In the genomic region with DNA sequence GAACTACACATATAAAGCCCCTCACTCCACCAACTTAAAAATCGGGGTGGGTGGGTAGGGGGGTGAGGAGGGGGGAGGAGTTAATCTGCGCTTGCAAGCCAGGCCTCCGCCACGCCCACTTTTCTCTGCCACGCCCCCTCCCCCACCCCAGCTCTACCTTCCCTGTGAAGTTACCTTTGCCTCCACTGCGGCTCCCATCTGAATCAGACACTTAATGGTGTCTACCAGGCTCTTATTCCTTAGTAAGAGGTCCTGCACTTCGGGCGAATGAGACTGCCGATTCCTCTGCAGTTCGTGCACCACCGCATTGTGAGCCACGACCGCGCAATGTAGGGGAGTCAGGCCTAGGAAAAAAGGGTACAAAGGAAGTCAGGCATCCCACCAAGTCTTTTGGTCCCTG, we compare ENCODE assay signal across 23 mouse cellular contexts. TPM values are rescaled to one million over a fixed set of nuclear protein-coding genes. Genes with fewer than 3 reads are reported as not detected.
DNase-seq lines count a peak whose midpoint lies in the region; ATAC-seq and TF ChIP-seq lines count a peak whose summit lies in the region.
"Had no signal": no experiment of that assay in that cellular context is flagged by ENCODE, and none has a peak within 500 bp of the region (broad histone marks: within the 10 kb centered on the region; RNA-seq: fewer than 3 reads in every experiment).

No protein-coding gene starts in this region.

- no peaks in the 10 kb centered on the region for H3K27me3 ChIP-seq in heart, embryonic 10.5 days (ENCODE audit: insufficient read depth, poor library complexity, severe bottlenecking)
- no peaks in the 10 kb centered on the region for H3K27me3 ChIP-seq in midbrain, embryonic 11.5 days (ENCODE audit: control insufficient read depth, insufficient read depth, low read length)
- H3K27me3 ChIP-seq in midbrain, embryonic 13.5 days, result peaks cover 10% of the 10 kb centered on the region
- no peaks in the 10 kb centered on the region for H3K27me3 ChIP-seq in intestine, embryonic 16.5 days (replicated peaks; ENCODE audit: control insufficient read depth, insufficient read depth, low read length)
- no peaks in the 10 kb centered on the region for H3K27me3 ChIP-seq in stomach, postnatal 0 days (ENCODE audit: control insufficient read depth, insufficient read depth, low read length)
- H3K27me3 ChIP-seq: CH12.LX; forebrain, embryonic 15.5 days; megakaryocyte, embryonic 14.5 days; Patski had no signal

- H3K4me1 ChIP-seq in heart, embryonic 10.5 days, result peaks cover 11% of the 10 kb centered on the region
- H3K4me1 ChIP-seq in midbrain, embryonic 11.5 days (ENCODE audit: control insufficient read depth, insufficient read depth, low read length), result peaks cover under 1% of the 10 kb centered on the region; the same call in 1 of the 2 replicates
- H3K4me1 ChIP-seq in midbrain, embryonic 13.5 days (replicated peaks), result 0 out of 2 replicates have a peak, but pooled peaks cover 11% of the 10 kb centered on the region
- peaks cover 19% of the 10 kb centered on the region; the same call in 1 of the 2 replicates for H3K4me1 ChIP-seq in intestine, embryonic 16.5 days (ENCODE audit: control insufficient read depth, insufficient read depth, low read length)
- no peaks in the 10 kb centered on the region for H3K4me1 ChIP-seq in stomach, postnatal 0 days (replicated peaks; ENCODE audit: control insufficient read depth, insufficient read depth)

- H3K9ac ChIP-seq in midbrain, embryonic 11.5 days (ENCODE audit: low read length), result no peak overlapping the region
- H3K9ac ChIP-seq in midbrain, embryonic 13.5 days (replicated peaks), result no peak overlapping the region
- no peak overlapping the region for H3K9ac ChIP-seq in intestine, embryonic 16.5 days (ENCODE audit: low read depth, low read length)
- H3K9ac ChIP-seq in stomach, postnatal 0 days (ENCODE audit: low read length), result no peak overlapping the region
- H3K9ac ChIP-seq: forebrain, embryonic 15.5 days; liver, embryonic 14.5 days had no signal

- no peak for TF ChIP-seq CTCF in stomach, postnatal 0 days (IDR thresholded peaks at IDR 0.05; ENCODE audit: low read depth)

- H3K9me3 ChIP-seq in heart, embryonic 10.5 days, result no peaks in the 10 kb centered on the region
- H3K9me3 ChIP-seq in midbrain, embryonic 11.5 days (ENCODE audit: control insufficient read depth, low read length), result no peaks in the 10 kb centered on the region
- H3K9me3 ChIP-seq in midbrain, embryonic 13.5 days, result no peaks in the 10 kb centered on the region; the same call in 1 of the 2 replicates
- H3K9me3 ChIP-seq in intestine, embryonic 16.5 days (ENCODE audit: control insufficient read depth, low read length), result no peaks in the 10 kb centered on the region
- H3K9me3 ChIP-seq in stomach, postnatal 0 days (ENCODE audit: control insufficient read depth, low read length), result no peaks in the 10 kb centered on the region
- H3K9me3 ChIP-seq: forebrain, embryonic 15.5 days; megakaryocyte, embryonic 14.5 days had no signal

- H3K27ac ChIP-seq in heart, embryonic 10.5 days, result no peak overlapping the region
- no peak overlapping the region for H3K27ac ChIP-seq in midbrain, embryonic 11.5 days (ENCODE audit: low read depth, low read length)
- H3K27ac ChIP-seq in midbrain, embryonic 13.5 days, result no peak overlapping the region
- H3K27ac ChIP-seq in intestine, embryonic 16.5 days (ENCODE audit: low read length), result peak overlapping the region; percentile 69
- peak overlapping the region; percentile 69; the same call in 1 of the 2 replicates for H3K27ac ChIP-seq in stomach, postnatal 0 days (replicated peaks)
- H3K27ac ChIP-seq: forebrain, embryonic 15.5 days; kidney, postnatal 0 days; layer of hippocampus, adult 2 months; liver, embryonic 14.5 days had no signal

- no peak overlapping the region for H3K4me2 ChIP-seq in midbrain, embryonic 11.5 days
- no peak overlapping the region for H3K4me2 ChIP-seq in midbrain, embryonic 13.5 days (replicated peaks)
- peak overlapping the region; percentile 32 for H3K4me2 ChIP-seq in intestine, embryonic 16.5 days (ENCODE audit: low read depth, low read length)
- no peak overlapping the region for H3K4me2 ChIP-seq in stomach, postnatal 0 days (replicated peaks; ENCODE audit: low read depth)
- H3K4me2 ChIP-seq: forebrain, embryonic 15.5 days; heart, embryonic 11.5 days had no signal

- no peak for ATAC-seq in midbrain, embryonic 11.5 days (ENCODE audit: low FRiP score)
- ATAC-seq in midbrain, embryonic 13.5 days, result no peak
- no peak for ATAC-seq in intestine, embryonic 16.5 days
- ATAC-seq in stomach, postnatal 0 days (ENCODE audit: low FRiP score, low TSS enrichment), result no peak
- no peak for ATAC-seq in megakaryocyte-erythroid progenitor cell, adult 5-6 weeks (replicated peaks; ENCODE audit: low FRiP score, low TSS enrichment, poor library complexity, severe bottlenecking)
- ATAC-seq: forebrain, embryonic 15.5 days; Patski had no signal

- peaks cover 70% of the 10 kb centered on the region for H3K36me3 ChIP-seq in heart, embryonic 10.5 days
- H3K36me3 ChIP-seq in midbrain, embryonic 11.5 days (ENCODE audit: control insufficient read depth, insufficient read depth, low read length), result peaks cover 8% of the 10 kb centered on the region; the same call in 1 of the 2 replicates
- H3K36me3 ChIP-seq in midbrain, embryonic 13.5 days, result peaks cover 34% of the 10 kb centered on the region
- H3K36me3 ChIP-seq in intestine, embryonic 16.5 days (ENCODE audit: control insufficient read depth, insufficient read depth, low read length), result peaks cover 38% of the 10 kb centered on the region
- peaks cover 40% of the 10 kb centered on the region for H3K36me3 ChIP-seq in stomach, postnatal 0 days (ENCODE audit: control insufficient read depth, insufficient read depth, low read length)

- peak; percentile 80 for DNase-seq in heart, adult 11 months
- no peak for DNase-seq in heart, embryonic 10.5 days (ENCODE audit: low spot score)
- peak; percentile 21 for DNase-seq in midbrain, embryonic 11.5 days (ENCODE audit: low spot score, missing footprints)
- DNase-seq in stomach, postnatal 0 days (ENCODE audit: low spot score), result peak; percentile 49
- no peak for DNase-seq in frontal cortex, postnatal 25 days (ENCODE audit: low spot score in 2 of 2)
- DNase-seq: adrenal gland, postnatal 36 days; cerebellum, adult 18-20 months; cerebellum, postnatal 25 days; embryo, embryonic 11 days; heart, postnatal 10 days; lung, postnatal 14 days; right cerebral cortex, adult 18-20 months had no signal

- WGBS in heart, embryonic 10.5 days, result 81% methylated on average over 14 of the region's 14 CpGs
- WGBS in midbrain, embryonic 11.5 days, result 85% methylated on average over 14 of the region's 14 CpGs
- 87% methylated on average over 14 of the region's 14 CpGs for WGBS in midbrain, embryonic 13.5 days
- WGBS in intestine, embryonic 16.5 days, result 74% methylated on average over 14 of the region's 14 CpGs
- 81% methylated on average over 14 of the region's 14 CpGs for WGBS in stomach, postnatal 0 days

- no peak overlapping the region for H3K4me3 ChIP-seq in heart, embryonic 10.5 days
- no peak overlapping the region for H3K4me3 ChIP-seq in midbrain, embryonic 11.5 days (ENCODE audit: low read depth, low read length)
- no peak overlapping the region for H3K4me3 ChIP-seq in midbrain, embryonic 13.5 days (replicated peaks)
- no peak overlapping the region for H3K4me3 ChIP-seq in intestine, embryonic 16.5 days (ENCODE audit: low read length)
- H3K4me3 ChIP-seq in stomach, postnatal 0 days (ENCODE audit: low read depth, low read length), result no peak overlapping the region
- H3K4me3 ChIP-seq: forebrain, embryonic 15.5 days; layer of hippocampus, adult 2 months; megakaryocyte, embryonic 14.5 days had no signal

- TF ChIP-seq EP300 in stomach, postnatal 0 days (optimal IDR thresholded peaks at IDR 0.05), result no peak

RNA-seq across cellular contexts. Expression of a gene that starts 23.2 kb away (rescaled TPM):
- polyA plus RNA-seq in heart, embryonic 10.5 days (2016; fragmentation: Nextera tagmentation; extraction: Ambion mirVana), result 1.7 and 3.1 TPM in 2 replicates
- polyA plus RNA-seq in midbrain, embryonic 11.5 days (2014; fragmentation: Nextera tagmentation; extraction: Ambion mirVana), result 1.3 and 1.8 TPM in 2 replicates
- polyA plus RNA-seq in midbrain, embryonic 13.5 days (2015; fragmentation: Nextera tagmentation; extraction: Ambion mirVana), result 0.89 and 0.98 TPM in 2 replicates
- polyA plus RNA-seq in intestine, embryonic 16.5 days (2015; fragmentation: Nextera tagmentation; extraction: Ambion mirVana), result 8.8 and 10.2 TPM in 2 replicates
- 9.0 and 9.1 TPM in 2 replicates for polyA plus RNA-seq in stomach, postnatal 0 days (2015; fragmentation: Nextera tagmentation; extraction: Ambion mirVana)
- 3.5 and 4.9 TPM in 2 replicates for total RNA-seq in megakaryocyte-erythroid progenitor cell, adult 5-6 weeks (2014; fragmentation: Nextera tagmentation)
- total RNA-seq in megakaryocyte-erythroid progenitor cell, adult 5-6 weeks (2017), result 6.1 and 9.4 TPM in 2 replicates

Comparison
In these comparisons a context has a peak if more than half of its experiments do, and no peak if none do; other contexts are left out.
1. DNase-seq: peak in heart, adult 11 months (single experiment), midbrain, embryonic 11.5 days (single experiment) and stomach, postnatal 0 days (single experiment); none in heart, embryonic 10.5 days (single experiment) and frontal cortex, postnatal 25 days (0 of 2).
2. H3K27ac ChIP-seq: peak in intestine, embryonic 16.5 days (single experiment) and stomach, postnatal 0 days (single experiment); none in heart, embryonic 10.5 days (single experiment), midbrain, embryonic 11.5 days (single experiment) and midbrain, embryonic 13.5 days (single experiment).